Mouse (Mus musculus): ENCODE measurements around the gene Large1. TPM values are rescaled to one million over a fixed set of nuclear protein-coding genes. Genes with fewer than 3 reads are reported as not detected.
A peak's percentile ranks its signal among the peaks of the same experiment; 100 is the strongest.
"Not testable (repeated sequence)": the region's sequence is repeated elsewhere in the genome, so short reads cannot be mapped to it uniquely, and the experiment has no call there.

Gene Large1
- total RNA-seq, 2 experiments from 2014 or later, result 139 to 140 TPM

- no peak for DNase-seq (ENCODE audit: low spot score in 2 of 2)
Measured at GRCm38 (mm10) chr8:73295531-73295930, 57.8 kb downstream of the Large1 start.

- no peak for DNase-seq (ENCODE audit: low spot score in 2 of 2)
Measured at GRCm38 (mm10) chr8:73293655-73294054, 59.7 kb downstream of the Large1 start.

DNA sequence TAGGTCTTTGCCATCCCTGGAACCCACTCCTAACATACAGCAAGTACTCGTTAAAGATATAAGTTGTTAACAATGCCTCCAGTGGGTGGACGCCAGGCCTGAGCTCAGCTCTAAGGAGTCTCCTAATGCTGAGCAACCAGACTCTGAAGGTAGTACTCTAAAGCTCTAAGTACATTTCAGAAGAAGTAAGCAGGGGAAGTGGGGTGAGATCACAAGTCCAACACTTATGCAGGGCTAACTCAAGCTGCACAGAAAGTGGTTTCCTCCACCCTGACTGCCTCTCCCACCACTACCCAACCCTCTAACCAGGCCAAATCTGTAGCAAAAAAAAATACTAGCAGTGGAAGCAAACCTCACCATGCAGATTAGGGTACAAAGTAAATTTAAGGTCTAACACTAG, 61.7 kb downstream of the Large1 start:
- no peak for DNase-seq (ENCODE audit: low spot score in 2 of 2)

GRCm38 (mm10) chr8:73290636-73291035, 62.7 kb downstream of the Large1 start:
- no peak for DNase-seq (ENCODE audit: low spot score in 2 of 2)

DNA sequence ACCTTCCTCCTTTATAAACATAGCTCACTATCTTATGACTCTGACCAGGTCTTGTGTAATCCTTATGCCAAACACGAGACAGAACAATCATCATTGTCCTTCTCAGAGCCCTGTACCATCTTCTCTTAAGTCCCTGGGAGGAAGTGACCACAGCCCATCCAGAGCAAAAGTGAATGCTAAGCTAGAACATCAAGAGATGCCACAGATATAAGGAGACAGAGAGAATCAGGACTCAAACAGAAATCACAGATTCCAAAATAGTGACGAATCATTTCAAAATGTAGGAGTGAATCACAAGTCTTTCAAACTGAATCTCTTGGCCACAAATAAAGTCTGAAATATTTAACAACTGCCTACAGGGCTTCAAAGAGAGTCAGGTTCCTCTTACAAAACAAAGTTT, 63.5 kb downstream of the Large1 start:
- no peak for DNase-seq (ENCODE audit: low spot score in 2 of 2)

- no peak for DNase-seq (ENCODE audit: low spot score in 2 of 2)
Measured at GRCm38 (mm10) chr8:73281996-73282395, 71.3 kb downstream of the Large1 start.

DNA sequence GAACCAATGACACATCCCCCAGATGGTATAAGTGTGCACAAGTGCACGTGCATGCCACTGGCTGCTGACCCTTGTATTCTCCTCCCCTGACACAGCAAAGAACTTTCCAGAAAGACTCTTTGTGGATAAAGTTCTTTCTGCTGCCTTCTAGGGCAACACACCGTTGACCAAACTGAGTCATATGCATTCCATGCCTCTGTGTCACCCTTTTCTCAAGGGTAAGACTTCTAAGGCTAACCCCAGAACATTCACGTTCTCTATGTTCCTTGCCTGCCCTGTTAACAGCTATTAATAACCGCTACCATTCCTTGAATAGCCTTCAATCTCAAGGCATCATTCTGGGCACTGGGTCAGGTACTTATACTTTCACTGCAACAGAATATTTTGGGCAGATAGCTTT, 77.3 kb downstream of the Large1 start:
- no peak for DNase-seq (ENCODE audit: low spot score in 2 of 2)

- not testable (repeated sequence) for DNase-seq (ENCODE audit: low spot score in 2 of 2)
Measured at GRCm38 (mm10) chr8:73275445-73275844, 77.9 kb downstream of the Large1 start.

DNA sequence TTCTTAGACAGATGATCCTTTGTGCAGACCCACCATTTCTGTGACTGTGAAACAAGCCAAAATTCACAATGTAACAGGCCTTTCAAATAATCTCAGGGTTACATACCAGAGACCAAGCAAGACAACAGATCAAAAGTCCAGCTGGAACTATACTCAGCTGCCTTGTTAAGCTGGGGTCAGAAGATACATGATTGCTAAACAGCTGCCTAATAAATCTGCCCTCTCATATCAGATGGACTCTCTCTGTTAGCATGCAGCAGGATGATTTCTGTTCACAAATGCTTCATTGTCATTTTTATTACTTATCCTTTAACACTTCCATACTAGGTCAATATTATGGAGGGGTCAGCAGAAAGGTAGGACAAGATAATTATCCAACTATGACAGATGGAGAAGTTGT, 80.2 kb downstream of the Large1 start:
- DNase-seq (ENCODE audit: low spot score in 2 of 2), result no peak

- no peak for DNase-seq (ENCODE audit: low spot score in 2 of 2)
Measured at GRCm38 (mm10) chr8:73270991-73271390, 82.3 kb downstream of the Large1 start.

DNA sequence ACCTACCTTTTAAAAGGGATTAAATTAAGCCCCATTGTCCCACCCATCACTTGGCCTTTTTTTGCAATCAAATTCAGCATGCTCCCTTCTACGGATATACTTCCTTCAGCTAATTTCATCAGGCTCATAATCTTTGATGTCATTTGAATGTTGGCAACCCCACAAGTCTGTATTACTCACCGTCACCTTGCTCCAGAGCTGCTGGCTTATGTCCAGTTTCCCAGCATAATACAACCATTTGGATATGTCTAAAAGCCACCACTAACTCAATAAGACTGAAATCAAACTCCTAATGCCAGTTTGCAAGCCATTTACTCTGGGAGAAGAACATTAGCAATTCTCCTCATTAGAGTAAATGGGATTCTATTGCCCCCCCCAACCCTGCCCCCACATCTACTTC, 95.4 kb downstream of the Large1 start:
- no peak for DNase-seq (ENCODE audit: low spot score in 2 of 2)

DNA sequence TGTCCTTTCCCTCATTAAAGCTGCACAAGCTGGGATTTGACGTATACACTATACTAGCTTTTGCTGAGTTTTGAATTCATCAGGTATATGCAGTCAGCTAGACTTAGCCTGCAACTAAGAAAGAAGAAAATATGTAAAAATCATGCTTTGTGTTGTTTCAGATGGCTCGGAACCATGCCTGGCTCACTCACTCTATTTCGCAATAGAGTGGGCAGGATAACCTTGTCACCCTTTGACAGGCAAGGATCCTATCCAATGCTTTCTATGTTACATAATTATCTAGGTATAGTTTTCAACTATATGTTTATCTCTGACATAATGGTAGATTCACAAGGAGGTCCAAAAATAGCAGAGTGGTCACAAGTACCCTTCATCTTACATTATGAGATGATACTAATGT, 109.2 kb downstream of the Large1 start:
- no peak for DNase-seq (ENCODE audit: low spot score in 2 of 2)

- DNase-seq (ENCODE audit: low spot score in 2 of 2), result no peak
Measured at GRCm38 (mm10) chr8:73242066-73242465, 111.3 kb downstream of the Large1 start.

GRCm38 (mm10) chr8:73234209-73234608, 119.1 kb downstream of the Large1 start:
- DNase-seq (ENCODE audit: low spot score in 2 of 2), result no peak

DNA sequence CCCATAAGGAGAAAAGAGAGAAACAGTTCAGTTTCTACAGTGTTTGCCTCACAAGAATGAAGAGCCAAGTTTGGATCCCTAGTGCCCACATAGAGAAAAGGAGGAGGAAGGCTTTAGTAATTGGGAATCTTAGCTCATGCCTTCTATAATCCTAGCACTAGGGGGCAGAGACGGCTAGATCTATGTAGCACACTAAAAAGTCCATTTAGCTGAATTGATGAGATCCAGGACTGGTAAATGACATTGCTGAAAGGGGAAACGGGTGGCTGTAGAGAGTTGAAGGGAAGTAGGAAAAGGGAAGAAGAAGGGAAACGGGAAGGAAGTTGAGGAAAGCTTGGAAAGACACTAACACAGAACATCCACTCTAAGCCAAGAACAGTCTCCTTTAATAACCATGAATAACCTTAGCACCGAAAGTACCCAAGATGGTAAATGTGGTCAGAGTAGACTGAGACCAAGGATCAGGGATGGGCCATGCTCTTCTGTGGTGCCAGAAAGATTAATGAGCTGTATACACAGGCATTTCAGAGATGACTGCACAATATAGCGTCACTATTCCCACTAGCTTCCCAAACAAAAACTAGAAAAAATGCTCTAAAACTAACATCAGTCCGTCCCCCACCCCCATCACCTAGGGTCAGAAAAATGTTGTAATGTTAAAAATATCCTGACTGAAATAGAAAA, 119.8 kb downstream of the Large1 start:
- peak; percentile 33 to 84 for DNase-seq (ENCODE audit: low spot score in 2 of 2)

GRCm38 (mm10) chr8:73226841-73227240, 126.5 kb downstream of the Large1 start:
- no peak for DNase-seq (ENCODE audit: low spot score in 2 of 2)

GRCm38 (mm10) chr8:73225654-73226053, 127.7 kb downstream of the Large1 start:
- DNase-seq (ENCODE audit: low spot score in 2 of 2), result no peak

GRCm38 (mm10) chr8:73219178-73219811, 134.0 kb downstream of the Large1 start:
- DNase-seq (ENCODE audit: low spot score in 2 of 2), result no peak

DNA sequence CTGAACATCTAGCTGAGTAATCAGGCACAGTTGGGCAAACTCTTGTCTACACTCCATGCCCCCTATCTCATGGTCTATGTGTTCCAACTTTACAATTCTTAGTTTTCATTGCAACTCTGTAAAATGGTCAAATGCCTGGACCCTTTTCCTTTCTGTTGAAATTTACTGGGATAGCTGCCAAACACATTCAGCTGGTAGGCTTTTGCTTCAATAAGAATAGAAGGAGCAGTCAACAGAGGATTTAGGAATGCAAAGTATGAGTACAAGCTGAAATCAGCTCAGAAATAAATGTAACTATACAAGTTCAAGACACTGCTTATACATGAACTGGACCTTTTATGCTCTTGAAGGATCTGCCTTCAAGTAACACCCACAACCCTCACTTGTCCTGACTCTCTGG, 146.5 kb downstream of the Large1 start:
- DNase-seq (ENCODE audit: low spot score in 2 of 2), result no peak

DNA sequence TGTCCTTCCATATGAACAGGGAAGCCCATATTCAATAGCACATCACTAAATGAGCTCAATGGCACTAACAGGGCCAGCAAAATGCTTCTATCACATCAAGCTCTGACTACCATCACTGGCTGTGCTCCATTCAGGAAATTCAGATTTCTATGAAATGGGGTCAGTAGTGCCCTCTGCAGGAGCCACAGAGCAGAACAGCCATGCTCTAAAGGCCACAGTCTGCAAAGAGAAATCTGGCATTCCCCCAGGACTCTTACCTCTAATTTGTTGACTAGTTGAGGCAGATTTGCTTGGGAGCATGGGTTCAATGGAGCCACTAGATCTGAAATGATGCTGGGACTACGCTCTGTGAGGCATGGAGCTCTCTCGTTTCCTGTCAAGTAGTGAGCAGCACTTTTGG, 151.5 kb downstream of the Large1 start:
- no peak for DNase-seq (ENCODE audit: low spot score in 2 of 2)

GRCm38 (mm10) chr8:73197714-73198113, 155.6 kb downstream of the Large1 start:
- no peak for DNase-seq (ENCODE audit: low spot score in 2 of 2)

- DNase-seq (ENCODE audit: low spot score in 2 of 2), result no peak
Measured at GRCm38 (mm10) chr8:73188684-73189083, 164.7 kb downstream of the Large1 start.

DNA sequence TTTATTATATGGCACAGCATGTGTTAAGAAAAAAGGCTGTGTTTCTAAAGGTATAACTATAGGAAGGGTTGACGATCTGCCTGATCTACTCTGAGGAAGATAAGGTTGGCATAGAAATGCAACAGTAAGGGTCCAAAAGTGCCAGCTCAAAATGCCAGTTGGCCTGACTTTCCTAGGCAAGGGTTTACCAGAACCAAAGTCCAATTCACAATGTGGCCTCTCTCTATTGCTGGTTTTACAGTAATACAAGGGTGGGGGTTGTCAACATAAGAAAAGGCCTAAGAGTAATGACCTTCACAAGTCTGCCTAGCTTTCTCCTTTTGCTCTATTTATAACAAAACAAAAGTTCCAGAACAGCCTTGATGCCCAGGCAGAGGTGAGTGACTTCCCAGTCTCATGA, 166.0 kb downstream of the Large1 start:
- DNase-seq (ENCODE audit: low spot score in 2 of 2), result no peak

Measured in layer of hippocampus, adult 18-20 months (tissue).